Mouse (Mus musculus) small intestine, adult 2 months (tissue): ENCODE data around the gene Aqp12.

ENCODE experiments used
- CTCF ChIP-seq: fragments of 200-500 bp; IDR thresholded peaks from 2 replicates; pipeline ENCODE4 v1.5.1; 2012; ENCODE audit warnings: low read depth, mild to moderate bottlenecking, control low read depth, inconsistent platforms, low read length, moderate library complexity, mixed read lengths; ENCODE audit not compliant: insufficient replicate concordance, insufficient read length; ENCODE audit errors: extremely low read depth
- POLR2A ChIP-seq: fragments of 200-500 bp; IDR thresholded peaks from 2 replicates; pipeline ENCODE4 v1.6.1; 2012; ENCODE audit warnings: low read depth, mild to moderate bottlenecking, control low read depth, inconsistent platforms, low read length, moderate library complexity

DNA sequence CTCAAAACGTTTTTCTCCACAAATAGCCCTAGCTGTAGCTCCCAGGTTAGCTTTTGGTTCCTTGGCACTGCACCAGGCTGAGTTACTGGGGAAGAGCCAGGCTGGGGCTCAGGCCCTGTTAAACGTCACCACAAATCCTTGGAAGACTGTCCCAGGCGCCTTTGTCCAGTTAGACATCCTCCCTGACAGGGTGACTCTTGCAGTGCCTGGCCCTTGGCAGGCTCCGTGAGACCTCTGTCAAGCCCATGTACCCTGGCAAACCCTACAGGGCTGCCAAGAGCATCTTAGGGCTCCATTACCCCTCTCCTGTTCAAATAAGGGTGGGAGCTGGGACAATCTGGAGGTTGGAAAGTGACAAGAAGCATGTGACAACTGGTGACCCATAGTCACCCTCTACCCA lies 29.8 kb downstream of the Aqp12 start:
- TF ChIP-seq POLR2A = no peak
- TF ChIP-seq CTCF = no peak
